Mouse (Mus musculus) small intestine, adult 2 months (tissue): ENCODE results near the gene Fbxo36. TPM values are rescaled to one million over a fixed set of nuclear protein-coding genes. Genes with fewer than 3 reads are reported as not detected.

ENCODE experiments used
- H3K27ac ChIP-seq: fragments of 200-500 bp; 2 replicates; pipeline ENCODE4 v1.5.1; 2012; ENCODE audit warnings: low read depth, low read length, control low read depth, inconsistent platforms; ENCODE audit not compliant: insufficient read depth
- H3K27me3 ChIP-seq: fragments of 200-500 bp; 2 replicates; pipeline ENCODE4 v1.6.1; 2012; ENCODE audit warnings: mild to moderate bottlenecking, moderate library complexity, low read length, inconsistent platforms; ENCODE audit not compliant: control insufficient read depth, insufficient read depth
- H3K36me3 ChIP-seq: fragments of 200-500 bp; 2 replicates; pipeline ENCODE4 v1.6.1; 2012; ENCODE audit warnings: mild to moderate bottlenecking, low read length, control low read depth, inconsistent platforms; ENCODE audit not compliant: control insufficient read depth, insufficient read depth
- H3K4me1 ChIP-seq: fragments of 200-500 bp; 2 replicates; pipeline ENCODE4 v1.6.1; 2012; ENCODE audit warnings: low read length, inconsistent platforms, mixed read lengths; ENCODE audit not compliant: control insufficient read depth, insufficient read depth, insufficient read length
- H3K4me3 ChIP-seq: fragments of 200-500 bp; 2 replicates; pipeline ENCODE4 v1.5.1; 2012; ENCODE audit warnings: low read depth, mild to moderate bottlenecking, control low read depth, inconsistent platforms, low read length, moderate library complexity
- CTCF ChIP-seq: fragments of 200-500 bp; IDR thresholded peaks from 2 replicates; pipeline ENCODE4 v1.5.1; 2012; ENCODE audit warnings: low read depth, mild to moderate bottlenecking, control low read depth, inconsistent platforms, low read length, moderate library complexity, mixed read lengths; ENCODE audit not compliant: insufficient replicate concordance, insufficient read length; ENCODE audit errors: extremely low read depth
- POLR2A ChIP-seq: fragments of 200-500 bp; IDR thresholded peaks from 2 replicates; pipeline ENCODE4 v1.6.1; 2012; ENCODE audit warnings: low read depth, mild to moderate bottlenecking, control low read depth, inconsistent platforms, low read length, moderate library complexity
- WGBS: fragments of 180-500 bp; shearing (Covaris S2); methylation state at CpG from one replicate; pipeline ENCODE4 v1.1.7; 2018; 5-methylcytosine and 5-hydroxymethylcytosine counted together
- polyA plus RNA-seq: library from polyadenylated mRNA; depleted of rRNA; stranded (reverse); fragments of >200 nt; gene quantifications from 2 replicates; pipeline ENCODE4 v1.2.3, GENCODE M21; 2012

Fbxo36 gene
- polyA plus RNA-seq, 1 experiment = 3.1 TPM

DNA sequence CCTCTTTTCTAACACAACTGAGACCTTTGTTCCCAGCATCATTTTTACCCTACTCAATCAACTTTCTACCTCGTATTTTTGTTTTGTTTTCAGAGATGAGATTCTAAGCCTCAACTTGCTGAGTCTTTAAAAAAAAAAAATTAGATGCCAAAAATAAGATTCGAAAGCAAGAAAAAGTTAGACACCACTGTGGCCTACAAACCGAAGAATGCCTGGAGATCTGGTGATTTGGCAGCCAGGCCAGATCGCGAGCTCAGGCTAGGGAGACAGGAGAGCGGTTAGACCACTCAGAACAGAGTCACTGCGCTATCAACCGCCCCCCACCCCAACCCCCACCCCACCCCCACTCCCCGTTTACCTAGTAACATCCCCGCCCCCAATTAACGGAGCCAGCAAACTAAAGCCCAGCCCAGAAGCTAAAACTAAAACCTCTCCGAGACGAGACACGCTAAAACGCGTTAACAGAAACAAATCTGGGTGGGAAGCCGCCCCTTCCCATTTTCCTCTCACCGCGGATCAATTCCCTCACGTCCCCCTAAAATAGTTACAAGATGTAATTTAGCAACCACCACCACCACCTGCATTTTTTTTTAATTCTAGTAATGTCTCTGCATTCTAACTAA lies 2.0 kb upstream of the Fbxo36 start:
- peak overlapping the region; percentile 95 for H3K4me3 ChIP-seq
- no peaks in the 10 kb centered on the region for H3K27me3 ChIP-seq
- WGBS = 7% methylated on average over 20 of the region's 20 CpGs
- no peak overlapping the region for H3K27ac ChIP-seq
- no peak for TF ChIP-seq CTCF
- TF ChIP-seq POLR2A = no peak
- peaks cover 5% of the 10 kb centered on the region for H3K36me3 ChIP-seq
- H3K4me1 ChIP-seq = no peaks in the 10 kb centered on the region

GRCm38 (mm10) chr1:84838156-84838555 lies 1.5 kb upstream of the Fbxo36 start:
- 1% methylated on average over 22 of the region's 22 CpGs for WGBS

DNA sequence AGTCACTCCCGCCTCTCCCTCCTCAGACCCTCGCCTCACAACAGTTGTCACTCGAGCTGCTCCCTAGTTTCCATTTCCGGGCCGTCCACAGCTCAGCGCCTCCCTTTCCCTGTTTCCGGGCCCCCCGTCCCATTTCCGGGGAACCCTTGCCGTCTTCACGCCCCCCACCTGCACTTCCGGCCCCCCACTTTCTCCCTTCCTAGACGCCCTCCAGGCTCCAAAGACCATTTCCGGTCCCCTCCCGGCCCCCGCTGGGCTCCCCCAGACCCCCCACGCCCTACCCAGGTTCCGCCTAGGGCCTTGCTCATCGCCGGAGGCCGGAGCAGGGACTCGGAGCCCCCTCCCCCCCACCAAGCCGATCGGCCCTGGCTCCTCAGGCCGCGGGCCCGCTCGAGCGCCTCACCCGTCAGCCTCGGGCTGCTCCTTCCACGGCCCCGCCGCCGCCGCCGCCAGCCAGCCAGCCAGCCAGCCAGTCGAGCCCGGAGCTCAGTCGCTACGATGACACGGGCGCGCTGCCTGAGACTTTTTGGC lies 955 bp upstream of the Fbxo36 start:
- Histone ChIP-seq H3K4me3 (peak overlapping the region; percentile 95), H3K27me3 (no peaks in the 10 kb centered on the region), H3K4me1 (no peaks in the 10 kb centered on the region), H3K27ac (peak overlapping the region; percentile 78), H3K36me3 (peaks cover 2% of the 10 kb centered on the region)
- WGBS = under 1% methylated on average over 39 of the region's 44 CpGs
- TF ChIP-seq CTCF (no peak), POLR2A (no peak)

More at GRCm38 (mm10) chr1:84838156-84838555, 1.5 kb upstream of the Fbxo36 start:
- H3K4me1 ChIP-seq = no peaks in the 10 kb centered on the region
- peak overlapping the region; percentile 95 for H3K4me3 ChIP-seq
- H3K27ac ChIP-seq = peak overlapping the region; percentile 64
- TF ChIP-seq CTCF = no peak
- TF ChIP-seq POLR2A = no peak
- no peaks in the 10 kb centered on the region for H3K27me3 ChIP-seq
- H3K36me3 ChIP-seq = peaks cover 2% of the 10 kb centered on the region

- TF ChIP-seq POLR2A (no peak; the same call in 1 of the 2 replicates), CTCF (peak; percentile 17; the same call in 1 of the 2 replicates)
- under 1% methylated on average over 39 of the region's 39 CpGs for WGBS
- no peaks in the 10 kb centered on the region for H3K4me1 ChIP-seq
- no peaks in the 10 kb centered on the region; the same call in 1 of the 2 replicates for H3K36me3 ChIP-seq
- H3K4me3 ChIP-seq = peak within 1 kb of the TSS; percentile 95
- peak within 1 kb of the TSS; percentile 92 for H3K27ac ChIP-seq
- no peaks in the 10 kb centered on the region for H3K27me3 ChIP-seq
Observed at GRCm38 (mm10) chr1:84840018-84840664, 500 bp downstream of the Fbxo36 start, which contains the start of gene Trip12. Gene Trip12, minus strand, starts transcription at chr1:84840516.

DNA sequence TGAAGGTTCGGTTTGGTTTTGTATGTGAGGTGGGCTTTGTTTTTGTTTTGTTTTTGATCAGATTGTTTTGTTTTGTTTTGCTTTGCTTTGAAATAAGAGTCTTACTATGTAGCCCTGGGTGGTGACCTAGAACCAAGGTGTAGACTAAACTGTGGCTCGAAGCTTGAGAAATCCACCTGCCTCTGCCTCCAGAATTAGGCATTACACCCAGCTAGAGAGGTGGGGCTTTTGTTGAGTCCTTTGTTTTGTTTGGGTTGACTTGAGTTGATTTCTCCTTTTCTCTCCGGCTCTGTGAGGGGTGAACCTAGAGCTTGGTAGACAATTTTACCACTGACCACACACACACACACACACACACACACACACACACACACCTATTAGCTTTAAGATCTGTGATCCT lies 1.4 kb downstream of the Fbxo36 start:
- H3K36me3 ChIP-seq = no peaks in the 10 kb centered on the region; the same call in 1 of the 2 replicates
- H3K27ac ChIP-seq = no peak overlapping the region
- H3K4me1 ChIP-seq = no peaks in the 10 kb centered on the region
- WGBS = 71% methylated on average over 3 of the region's 3 CpGs
- TF ChIP-seq POLR2A (no peak), CTCF (no peak)
- H3K4me3 ChIP-seq = no peak overlapping the region
- no peaks in the 10 kb centered on the region for H3K27me3 ChIP-seq

DNA sequence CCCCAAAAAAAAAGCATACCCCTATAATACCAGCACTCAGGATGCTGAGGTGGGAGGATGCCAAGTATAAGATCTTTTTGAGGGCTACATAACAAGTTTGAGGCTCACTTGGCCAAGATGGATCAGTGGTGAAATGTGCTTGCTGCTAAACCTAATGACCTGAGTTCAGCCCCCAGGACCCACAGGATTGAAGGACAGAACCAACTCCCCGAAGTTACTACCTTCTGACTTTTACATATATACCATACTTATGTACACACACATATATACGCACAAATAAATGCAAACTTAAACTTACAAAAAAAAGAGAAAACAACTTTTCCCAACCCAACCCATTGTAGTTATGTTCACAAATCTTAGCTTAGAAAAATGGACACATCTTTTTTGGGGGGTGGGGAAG lies 3.7 kb downstream of the Fbxo36 start:
- Histone ChIP-seq H3K27ac (no peak overlapping the region), H3K36me3 (no peaks in the 10 kb centered on the region; the same call in 1 of the 2 replicates), H3K27me3 (no peaks in the 10 kb centered on the region), H3K4me3 (no peak overlapping the region), H3K4me1 (no peaks in the 10 kb centered on the region)
- WGBS = 92% methylated on average over 2 of the region's 2 CpGs
- TF ChIP-seq CTCF (no peak), POLR2A (no peak)

GRCm38 (mm10) chr1:84847698-84848097 lies 8.1 kb downstream of the Fbxo36 start:
- WGBS = 42% methylated on average over 7 of the region's 7 CpGs
- H3K36me3 ChIP-seq = no peaks in the 10 kb centered on the region; the same call in 1 of the 2 replicates

More at GRCm38 (mm10) chr1:84847698-84848097, 8.1 kb downstream of the Fbxo36 start:
- Histone ChIP-seq H3K27me3 (no peaks in the 10 kb centered on the region), H3K4me3 (no peak overlapping the region), H3K27ac (no peak overlapping the region), H3K4me1 (peaks cover 5% of the 10 kb centered on the region; the same call in 1 of the 2 replicates)
- no peak for TF ChIP-seq CTCF
- no peak for TF ChIP-seq POLR2A
